Mouse (Mus musculus): Measurements from ENCODE around the gene Sec24c. TPM values are rescaled to one million over a fixed set of nuclear protein-coding genes. Genes with fewer than 3 reads are reported as not detected.

Gene Sec24c
- polyA plus RNA-seq, 1 experiment from 2014 or later = 96.7 TPM

GRCm38 (mm10) chr14:20693589-20694101 lies 19.5 kb downstream of the Sec24c start:
- H3K4me2 ChIP-seq (replicated peaks) = no peak overlapping the region
- H3K4me3 ChIP-seq (replicated peaks) = no peak overlapping the region
- H3K9ac ChIP-seq (replicated peaks) = no peak overlapping the region
- no peaks in the 10 kb centered on the region for H3K27me3 ChIP-seq
- H3K27ac ChIP-seq = no peak overlapping the region
- peaks cover 64% of the 10 kb centered on the region for H3K36me3 ChIP-seq
- ATAC-seq = no peak
- peaks cover 38% of the 10 kb centered on the region for H3K4me1 ChIP-seq (replicated peaks)
- H3K9me3 ChIP-seq = no peaks in the 10 kb centered on the region
- 91% methylated on average over 10 of the region's 10 CpGs for WGBS

- Histone ChIP-seq H3K9ac (replicated peaks) (peak overlapping the region; percentile 89), H3K27ac (peak overlapping the region; percentile 98), H3K9me3 (no peaks in the 10 kb centered on the region), H3K36me3 (peaks cover 59% of the 10 kb centered on the region), H3K4me1 (replicated peaks) (peaks cover 45% of the 10 kb centered on the region), H3K27me3 (no peaks in the 10 kb centered on the region), H3K4me3 (replicated peaks) (peak overlapping the region; percentile 83), H3K4me2 (replicated peaks) (peak overlapping the region; percentile 88)
- peak; percentile 26 for ATAC-seq
- WGBS = 45% methylated on average over 13 of the region's 13 CpGs
Measured at GRCm38 (mm10) chr14:20694185-20694883, 20.2 kb downstream of the Sec24c start.

GRCm38 (mm10) chr14:20694884-20695760 lies 21.0 kb downstream of the Sec24c start, which contains the start of gene Fut11:
Fut11 (plus strand) TSS chr14:20694968.
- H3K27me3 ChIP-seq = no peaks in the 10 kb centered on the region
- peaks cover 51% of the 10 kb centered on the region for H3K36me3 ChIP-seq
- H3K9ac ChIP-seq (replicated peaks) = peak within 1 kb of the TSS; percentile 89
- H3K27ac ChIP-seq = peak within 1 kb of the TSS; percentile 98
- peak within 1 kb of the TSS; percentile 88 for H3K4me2 ChIP-seq (replicated peaks)
- H3K9me3 ChIP-seq = no peaks in the 10 kb centered on the region
- ATAC-seq = peak; percentile 95
- H3K4me1 ChIP-seq (replicated peaks) = peaks cover 52% of the 10 kb centered on the region
- peak within 1 kb of the TSS; percentile 83 for H3K4me3 ChIP-seq (replicated peaks)
- under 1% methylated on average over 106 of the region's 111 CpGs for WGBS

- 13% methylated on average over 25 of the region's 27 CpGs for WGBS
- no peaks in the 10 kb centered on the region for H3K27me3 ChIP-seq
- H3K27ac ChIP-seq = peak overlapping the region; percentile 98
- peaks cover 60% of the 10 kb centered on the region for H3K4me1 ChIP-seq (replicated peaks)
- peaks cover 45% of the 10 kb centered on the region for H3K36me3 ChIP-seq
- H3K9me3 ChIP-seq = no peaks in the 10 kb centered on the region
- ATAC-seq = no peak
- peak overlapping the region; percentile 83 for H3K4me3 ChIP-seq (replicated peaks)
- H3K4me2 ChIP-seq (replicated peaks) = peak overlapping the region; percentile 88
- peak overlapping the region; percentile 89 for H3K9ac ChIP-seq (replicated peaks)
Measured at GRCm38 (mm10) chr14:20695761-20696520, 21.8 kb downstream of the Sec24c start.

GRCm38 (mm10) chr14:20696986-20697385 lies 22.9 kb downstream of the Sec24c start:
- Histone ChIP-seq H3K9me3 (no peaks in the 10 kb centered on the region), H3K4me2 (replicated peaks) (peak overlapping the region; percentile 88), H3K9ac (replicated peaks) (peak overlapping the region; percentile 89), H3K27ac (no peak overlapping the region), H3K36me3 (peaks cover 34% of the 10 kb centered on the region), H3K27me3 (no peaks in the 10 kb centered on the region), H3K4me1 (replicated peaks) (peaks cover 70% of the 10 kb centered on the region), H3K4me3 (replicated peaks) (peak overlapping the region; percentile 83)
- 15% methylated on average over 1 of the region's 1 CpGs for WGBS
- ATAC-seq = no peak

- Histone ChIP-seq H3K9ac (replicated peaks) (peak overlapping the region; percentile 89), H3K27ac (no peak overlapping the region), H3K36me3 (peaks cover 19% of the 10 kb centered on the region), H3K4me1 (replicated peaks) (peaks cover 76% of the 10 kb centered on the region), H3K4me2 (replicated peaks) (peak overlapping the region; percentile 88), H3K27me3 (no peaks in the 10 kb centered on the region), H3K4me3 (replicated peaks) (no peak overlapping the region; the same call in 1 of the 2 replicates), H3K9me3 (no peaks in the 10 kb centered on the region)
- WGBS = 94% methylated on average over 2 of the region's 2 CpGs
- ATAC-seq = no peak
Measured at GRCm38 (mm10) chr14:20698515-20698914, 24.4 kb downstream of the Sec24c start.

- Histone ChIP-seq H3K4me2 (replicated peaks) (no peak overlapping the region), H3K4me3 (replicated peaks) (no peak overlapping the region), H3K27ac (no peak overlapping the region), H3K4me1 (replicated peaks) (peaks cover 73% of the 10 kb centered on the region), H3K36me3 (peaks cover 20% of the 10 kb centered on the region), H3K9me3 (no peaks in the 10 kb centered on the region), H3K27me3 (no peaks in the 10 kb centered on the region), H3K9ac (replicated peaks) (no peak overlapping the region)
- ATAC-seq = no peak
- WGBS = 82% methylated on average over 3 of the region's 3 CpGs
Measured at GRCm38 (mm10) chr14:20700362-20700761, 26.3 kb downstream of the Sec24c start.

- no peak for ATAC-seq
- no peak overlapping the region for H3K27ac ChIP-seq
- peak overlapping the region; percentile 57 for H3K4me2 ChIP-seq (replicated peaks)
- WGBS = 85% methylated on average over 8 of the region's 8 CpGs
- peaks cover 65% of the 10 kb centered on the region for H3K4me1 ChIP-seq (replicated peaks)
- no peaks in the 10 kb centered on the region for H3K27me3 ChIP-seq
- peak overlapping the region; percentile 85; the same call in 1 of the 2 replicates for H3K9ac ChIP-seq (replicated peaks)
- H3K9me3 ChIP-seq = no peaks in the 10 kb centered on the region
- peaks cover 21% of the 10 kb centered on the region for H3K36me3 ChIP-seq
- peak overlapping the region; percentile 67 for H3K4me3 ChIP-seq (replicated peaks)
Measured at GRCm38 (mm10) chr14:20701554-20701953, 27.4 kb downstream of the Sec24c start.

- Histone ChIP-seq H3K4me3 (replicated peaks) (peak overlapping the region; percentile 67), H3K4me1 (replicated peaks) (peaks cover 62% of the 10 kb centered on the region), H3K27me3 (no peaks in the 10 kb centered on the region), H3K4me2 (replicated peaks) (peak overlapping the region; percentile 57), H3K27ac (peak overlapping the region; percentile 91), H3K36me3 (peaks cover 21% of the 10 kb centered on the region), H3K9ac (replicated peaks) (peak overlapping the region; percentile 85), H3K9me3 (no peaks in the 10 kb centered on the region)
- 14% methylated on average over 15 of the region's 15 CpGs for WGBS
- peak; percentile 32 for ATAC-seq
Measured at GRCm38 (mm10) chr14:20702096-20702740, 28.1 kb downstream of the Sec24c start.

- peak; percentile 69 for ATAC-seq
- peak within 1 kb of the TSS; percentile 91 for H3K27ac ChIP-seq
- under 1% methylated on average over 61 of the region's 61 CpGs for WGBS
- peak within 1 kb of the TSS; percentile 67 for H3K4me3 ChIP-seq (replicated peaks)
- no peaks in the 10 kb centered on the region for H3K27me3 ChIP-seq
- H3K9me3 ChIP-seq = no peaks in the 10 kb centered on the region
- H3K36me3 ChIP-seq = peaks cover 21% of the 10 kb centered on the region
- H3K9ac ChIP-seq (replicated peaks) = peak within 1 kb of the TSS; percentile 85
- H3K4me2 ChIP-seq (replicated peaks) = peak within 1 kb of the TSS; percentile 57
- H3K4me1 ChIP-seq (replicated peaks) = peaks cover 55% of the 10 kb centered on the region
Measured at GRCm38 (mm10) chr14:20702741-20703381, 28.8 kb downstream of the Sec24c start, which contains the start of gene Chchd1. Chchd1 (plus strand) TSS chr14:20703006.

Measured in midbrain, embryonic 13.5 days (tissue).